Mouse (Mus musculus): ENCODE data around the gene Fen1. TPM values are rescaled to one million over a fixed set of nuclear protein-coding genes. Genes with fewer than 3 reads are reported as not detected.
A peak's percentile ranks its signal among the peaks of the same experiment; 100 is the strongest.

Gene Fen1
- total RNA-seq (2021) = 10 to 100 TPM; 15.3 to 16.0 TPM
- long read RNA-seq, experiment 1, transcript Fen1-203 (2 exons, 2,152 nt) = minor isoform, 9 of 86 reads
- long read RNA-seq, experiment 1, transcript Fen1-202 (2 exons, 2,100 nt) = major isoform, 42 of 86 reads
- long read RNA-seq, experiment 1, transcript Fen1-201 (2 exons, 2,341 nt) = minor isoform, 30 of 86 reads
- long read RNA-seq, experiment 1, partial matches to known transcripts = 0 of 86 reads
- long read RNA-seq, experiment 1, other reads (novel, unspliced or antisense) = 5 of 86 reads
- long read RNA-seq, experiment 2, transcript Fen1-201 (2 exons, 2,341 nt) = minor isoform, 19 of 72 reads
- long read RNA-seq, experiment 2, transcript Fen1-203 (2 exons, 2,152 nt) = minor isoform, 14 of 72 reads
- long read RNA-seq, experiment 2, transcript Fen1-202 (2 exons, 2,100 nt) = major isoform, 37 of 72 reads
- long read RNA-seq, experiment 2, partial matches to known transcripts = 0 of 72 reads
- long read RNA-seq, experiment 2, other reads (novel, unspliced or antisense) = 2 of 72 reads

DNA sequence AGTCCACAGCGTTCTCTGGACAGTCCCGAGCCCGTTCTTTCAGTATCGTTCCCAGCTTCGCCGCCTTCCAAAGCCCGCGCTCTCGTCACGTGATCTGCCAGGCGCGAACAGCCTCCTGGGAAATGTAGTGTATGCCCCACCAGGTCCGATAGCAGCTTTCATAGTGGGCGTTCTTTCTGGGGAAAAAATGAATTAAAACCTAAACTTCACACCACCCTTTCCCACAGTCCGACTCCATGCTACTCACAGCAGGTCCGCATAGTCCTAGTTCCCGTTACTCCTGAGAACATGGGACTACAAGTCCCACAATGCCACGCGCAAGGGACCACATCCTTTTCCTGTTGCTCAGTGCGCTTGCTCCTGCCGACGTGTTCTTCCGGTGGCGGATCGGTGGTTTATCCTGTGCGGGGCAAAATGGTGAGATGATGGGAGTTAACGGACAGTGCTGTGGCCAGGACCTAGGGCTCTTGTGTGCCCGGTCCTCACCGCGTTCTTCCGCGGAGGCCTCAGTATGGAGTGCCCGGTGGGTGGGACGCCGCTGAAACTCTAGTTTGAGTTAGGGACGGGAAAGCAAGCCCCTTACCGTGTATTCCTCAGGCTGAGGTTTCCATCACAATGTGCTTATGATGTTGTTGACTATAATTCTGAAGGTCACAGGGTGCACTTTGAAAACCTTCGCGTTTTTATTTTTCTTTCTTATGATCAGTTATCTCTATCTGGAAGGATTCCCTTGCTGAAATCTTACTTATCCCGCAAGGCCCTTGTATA, at the start of gene Fen1, which contains the start of gene Tmem258:
Gene Fen1 (minus strand): TSS at position 322 of the 768 bp plus-strand sequence.
Gene Tmem258 (plus strand): TSS at position 167 of the 768 bp plus-strand sequence.
- DNase-seq (ENCODE audit: low spot score in 2 of 2) = peak; percentile 72 to 90

- DNase-seq (ENCODE audit: low spot score in 2 of 2) = no peak
These were observed 44.2 kb upstream of the Fen1 start for GRCm38 (mm10) chr19:10248128-10248527.

DNA sequence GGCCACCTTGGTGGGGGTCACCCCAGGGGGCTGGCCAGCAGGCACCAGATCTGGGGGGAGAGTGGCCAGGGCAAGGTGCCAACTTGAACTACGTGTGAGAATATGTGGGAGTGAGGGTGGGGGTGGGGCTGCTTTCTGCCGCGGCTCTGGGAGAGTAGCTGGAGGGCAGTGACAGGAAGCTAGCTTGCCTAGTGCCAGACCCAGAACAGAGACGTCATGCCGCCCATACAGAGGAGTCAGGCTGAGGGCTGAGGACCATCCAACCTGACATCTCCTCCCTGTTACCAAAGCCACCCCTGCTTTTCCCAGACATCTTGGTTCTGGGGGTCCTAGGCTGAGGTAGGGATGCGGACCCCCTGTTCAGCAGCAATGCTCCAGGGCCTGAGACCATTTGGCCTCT, 43.2 kb upstream of the Fen1 start:
- DNase-seq (ENCODE audit: low spot score in 2 of 2) = no peak

- peak in 1 of 2 experiments; percentile 52 for DNase-seq (ENCODE audit: low spot score in 2 of 2)
These were observed 40.2 kb upstream of the Fen1 start for GRCm38 (mm10) chr19:10244183-10244582.

GRCm38 (mm10) chr19:10242916-10243315, 38.9 kb upstream of the Fen1 start:
- DNase-seq (ENCODE audit: low spot score in 2 of 2) = no peak

DNA sequence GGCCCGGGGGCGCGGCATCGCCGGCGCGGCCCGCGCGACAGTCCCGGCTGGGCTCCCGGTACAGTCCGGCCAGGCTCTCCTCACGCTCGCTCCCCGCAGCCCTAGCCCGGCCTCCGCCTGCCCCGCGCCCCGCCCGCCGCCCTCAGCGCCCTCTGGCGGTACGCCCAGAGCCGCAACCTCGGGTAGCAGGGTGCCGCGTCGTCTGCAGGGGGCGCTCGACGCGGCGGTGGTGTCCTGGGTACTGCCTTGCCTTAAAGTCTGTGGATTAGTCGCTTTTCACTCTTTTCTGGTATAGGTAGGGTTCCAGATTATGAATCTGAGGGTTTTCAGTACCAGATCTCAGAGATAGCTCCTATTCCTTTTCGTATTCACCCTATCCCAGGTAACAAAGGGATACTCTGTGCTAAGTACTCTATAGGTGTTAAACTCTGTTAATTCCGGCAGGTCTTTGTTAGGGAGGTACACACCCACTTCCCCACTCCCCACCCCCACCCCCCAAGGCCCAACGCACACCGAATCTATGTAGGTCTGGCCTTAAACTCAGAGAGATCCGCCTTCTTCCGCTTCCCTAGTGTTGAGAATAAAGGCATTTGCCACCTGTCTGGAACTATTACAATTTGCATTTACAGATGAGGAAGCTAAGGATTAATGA, 36.8 kb upstream of the Fen1 start, which contains the start of gene Myrf:
Gene Myrf (minus strand): TSS at position 95 of the 652 bp plus-strand sequence.
- peak; percentile 69 to 77 for DNase-seq (ENCODE audit: low spot score in 2 of 2)

- DNase-seq (ENCODE audit: low spot score in 2 of 2) = no peak
These were observed 36.1 kb upstream of the Fen1 start for GRCm38 (mm10) chr19:10239975-10240653.

DNA sequence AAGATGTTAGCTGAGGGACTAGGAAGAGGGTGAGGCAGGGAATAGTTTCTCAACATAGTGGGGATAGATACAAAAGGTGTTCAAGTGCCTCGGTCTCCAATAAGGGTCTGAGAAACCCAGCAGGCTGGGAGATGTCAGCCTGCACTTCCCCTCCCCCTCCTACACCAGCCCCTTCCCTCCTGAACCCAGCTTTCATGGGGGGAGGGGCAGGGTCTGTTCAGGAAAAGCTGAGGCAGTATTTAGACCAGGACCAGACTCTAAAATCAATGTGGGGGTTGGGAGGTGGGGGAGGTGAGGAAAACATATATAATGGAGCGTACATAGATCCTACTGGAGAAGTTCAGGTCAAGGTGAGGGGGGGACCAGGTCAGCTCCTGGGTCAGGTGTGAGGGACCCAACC, 35.5 kb upstream of the Fen1 start:
- no peak for DNase-seq (ENCODE audit: low spot score in 2 of 2)

DNA sequence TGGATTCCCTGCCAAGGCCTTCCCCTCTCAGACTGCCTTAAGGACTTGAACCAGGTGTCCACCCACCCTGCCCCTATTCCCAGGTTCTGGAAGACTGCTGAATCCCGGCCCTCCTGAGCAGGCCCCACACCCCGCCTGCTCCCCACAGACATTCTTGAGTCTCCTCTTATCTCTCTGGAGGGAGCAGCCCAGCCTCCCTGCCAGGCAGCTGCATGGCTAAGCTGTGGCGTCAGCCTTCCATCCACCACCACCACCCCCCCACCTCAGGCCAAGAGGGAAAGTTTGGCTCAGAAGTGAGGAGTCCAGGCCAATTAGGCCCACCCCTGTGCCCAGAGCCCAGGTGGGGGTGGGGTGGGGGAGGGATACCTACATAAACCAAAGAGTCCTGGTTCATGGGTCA, 34.5 kb upstream of the Fen1 start:
- no peak for DNase-seq (ENCODE audit: low spot score in 2 of 2)

GRCm38 (mm10) chr19:10235784-10236565, 32.0 kb upstream of the Fen1 start:
- no peak for DNase-seq (ENCODE audit: low spot score in 2 of 2)

GRCm38 (mm10) chr19:10232327-10233017, 28.5 kb upstream of the Fen1 start:
- DNase-seq (ENCODE audit: low spot score in 2 of 2) = no peak

- DNase-seq (ENCODE audit: low spot score in 2 of 2) = no peak
These were observed 27.9 kb upstream of the Fen1 start for GRCm38 (mm10) chr19:10231871-10232270.

GRCm38 (mm10) chr19:10231016-10231415, 27.0 kb upstream of the Fen1 start:
- no peak for DNase-seq (ENCODE audit: low spot score in 2 of 2)

DNA sequence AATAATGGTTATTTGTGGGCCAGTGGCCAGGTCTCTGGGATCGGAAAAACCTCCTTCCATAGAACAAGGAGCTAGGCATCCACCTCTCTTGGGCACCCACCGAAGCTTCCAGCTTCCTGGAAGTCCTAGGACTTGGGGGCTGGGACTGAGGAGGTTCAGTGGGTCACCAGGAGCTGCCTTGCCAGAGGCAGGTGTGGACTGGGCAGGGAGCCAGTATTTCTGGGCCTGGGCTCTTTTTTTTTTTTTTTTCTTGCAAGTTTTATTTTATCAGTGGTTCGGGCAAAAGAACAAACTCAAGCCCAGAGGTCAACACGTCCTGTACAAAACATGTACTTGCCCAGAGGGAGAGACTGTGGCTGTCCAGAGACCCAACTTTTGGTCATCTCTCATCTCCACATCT, 21.8 kb upstream of the Fen1 start:
- no peak for DNase-seq (ENCODE audit: low spot score in 2 of 2)

- DNase-seq (ENCODE audit: low spot score in 2 of 2) = no peak
These were observed 20.9 kb upstream of the Fen1 start for GRCm38 (mm10) chr19:10224637-10225453.

- no peak for DNase-seq (ENCODE audit: low spot score in 2 of 2)
These were observed 19.6 kb upstream of the Fen1 start for GRCm38 (mm10) chr19:10223561-10223960.

GRCm38 (mm10) chr19:10222656-10223055, 18.7 kb upstream of the Fen1 start:
- DNase-seq (ENCODE audit: low spot score in 2 of 2) = no peak

DNA sequence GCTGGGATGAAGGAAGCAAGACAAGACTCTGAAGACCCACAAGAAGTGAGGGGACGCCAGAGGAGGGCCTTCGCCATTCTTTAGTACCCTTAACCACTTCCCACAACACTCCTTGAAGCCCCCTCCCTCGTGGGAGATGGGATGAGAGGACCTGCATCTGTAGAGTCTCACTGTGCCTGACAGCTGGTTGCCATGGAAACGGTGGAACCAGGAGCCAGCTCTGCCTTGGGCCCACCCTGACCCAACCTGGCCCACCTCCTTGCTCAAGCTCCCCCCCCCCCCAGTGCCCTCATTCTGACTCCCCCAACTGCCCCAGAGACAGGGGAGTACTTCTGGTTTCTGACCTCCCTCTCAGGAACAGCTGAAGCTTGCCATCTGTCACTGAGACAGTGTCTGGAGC, 17.6 kb upstream of the Fen1 start:
- no peak for DNase-seq (ENCODE audit: low spot score in 2 of 2)

DNA sequence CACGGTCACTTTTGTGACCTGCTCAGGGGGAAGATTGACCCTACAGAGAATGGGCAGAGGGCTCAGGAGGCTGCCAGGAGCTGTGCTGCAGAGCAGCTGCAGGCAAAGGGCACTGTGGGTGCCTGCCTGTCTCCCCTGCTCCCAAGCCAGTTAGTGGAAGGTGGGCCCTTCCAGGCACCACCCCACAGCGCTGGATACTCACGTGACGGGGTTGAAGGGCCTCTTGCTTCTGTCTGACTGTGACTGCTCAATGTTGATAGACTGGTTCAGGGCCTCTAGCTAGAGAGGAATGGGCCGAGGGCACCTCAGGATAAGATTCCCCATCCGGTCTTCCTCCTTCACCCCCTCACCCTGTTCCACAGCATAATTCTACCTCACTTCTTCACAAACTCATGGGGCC, 15.6 kb upstream of the Fen1 start:
- no peak for DNase-seq (ENCODE audit: low spot score in 2 of 2)
